Mouse (Mus musculus): ENCODE results near the gene Spaca9. TPM values are rescaled to one million over a fixed set of nuclear protein-coding genes. Genes with fewer than 3 reads are reported as not detected.

Spaca9 gene
- polyA plus RNA-seq, 2 experiments, result 1.4 to 1.6 TPM

GRCm38 (mm10) chr2:28692692-28693091, 6.8 kb downstream of the Spaca9 start:
- Histone ChIP-seq H3K9ac (ENCODE audit: low read depth, low read length, severe bottlenecking) (no peak overlapping the region), H3K4me2 (replicated peaks; ENCODE audit: low read depth, low read length, severe bottlenecking) (no peak overlapping the region), H3K4me1 (ENCODE audit: control insufficient read depth, insufficient read depth, low read length) (no peaks in the 10 kb centered on the region), H3K36me3 (ENCODE audit: control insufficient read depth, insufficient read depth, low read length) (peaks cover 6% of the 10 kb centered on the region; the same call in 1 of the 2 replicates), H3K27me3 (ENCODE audit: control insufficient read depth, insufficient read depth, low read length) (no peaks in the 10 kb centered on the region), H3K27ac (replicated peaks; ENCODE audit: low read depth, low read length) (no peak overlapping the region), H3K4me3 (replicated peaks; ENCODE audit: low read length) (no peak overlapping the region), H3K9me3 (ENCODE audit: control insufficient read depth, low read length) (no peaks in the 10 kb centered on the region)
- WGBS, result 72% methylated on average over 9 of the region's 9 CpGs
- ATAC-seq (ENCODE audit: low FRiP score, low read depth) (no peak), DNase-seq (ENCODE audit: low spot score) (no peak)
- TF ChIP-seq POLR2A (IDR thresholded peaks at IDR 0.05; ENCODE audit: borderline replicate concordance, extremely low read depth, insufficient read depth, insufficient read length), result no peak

GRCm38 (mm10) chr2:28688431-28688830, 11.1 kb downstream of the Spaca9 start:
- Histone ChIP-seq H3K9me3 (ENCODE audit: control insufficient read depth, low read length) (no peaks in the 10 kb centered on the region), H3K4me1 (ENCODE audit: control insufficient read depth, insufficient read depth, low read length) (no peaks in the 10 kb centered on the region), H3K27ac (replicated peaks; ENCODE audit: low read depth, low read length) (no peak overlapping the region), H3K27me3 (ENCODE audit: control insufficient read depth, insufficient read depth, low read length) (no peaks in the 10 kb centered on the region), H3K36me3 (ENCODE audit: control insufficient read depth, insufficient read depth, low read length) (peaks cover 46% of the 10 kb centered on the region), H3K4me3 (replicated peaks; ENCODE audit: low read length) (no peak overlapping the region), H3K9ac (ENCODE audit: low read depth, low read length, severe bottlenecking) (no peak overlapping the region), H3K4me2 (replicated peaks; ENCODE audit: low read depth, low read length, severe bottlenecking) (no peak overlapping the region)
- 43% methylated on average over 3 of the region's 3 CpGs for WGBS
- DNase-seq (ENCODE audit: low spot score) (peak; percentile 40), ATAC-seq (ENCODE audit: low FRiP score, low read depth) (no peak)
- no peak for TF ChIP-seq POLR2A (IDR thresholded peaks at IDR 0.05; ENCODE audit: borderline replicate concordance, extremely low read depth, insufficient read depth, insufficient read length)

DNA sequence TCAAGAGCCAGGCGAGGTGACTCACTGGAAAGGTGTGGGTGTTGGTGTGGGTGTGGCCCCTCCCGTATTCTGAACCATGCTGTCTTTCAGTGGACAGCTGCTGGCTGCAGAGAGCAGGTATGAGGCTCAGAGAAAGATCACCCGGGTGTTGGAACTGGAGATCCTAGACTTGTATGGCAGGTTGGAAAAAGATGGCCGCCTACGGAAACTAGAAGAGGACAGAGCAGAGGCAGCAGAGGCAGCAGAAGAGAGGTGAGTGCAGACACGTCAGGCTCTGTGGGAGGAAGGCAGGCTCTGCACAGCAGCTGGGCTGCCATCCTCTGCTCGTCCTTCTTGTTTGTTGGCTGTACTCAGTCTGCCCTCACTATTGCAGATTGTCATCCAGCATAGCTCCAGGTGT, 13.6 kb downstream of the Spaca9 start:
- WGBS, result 89% methylated on average over 7 of the region's 7 CpGs
- no peak for ATAC-seq (ENCODE audit: low FRiP score, low read depth)
- no peak overlapping the region for H3K27ac ChIP-seq (replicated peaks; ENCODE audit: low read depth, low read length)
- TF ChIP-seq POLR2A (IDR thresholded peaks at IDR 0.05; ENCODE audit: borderline replicate concordance, extremely low read depth, insufficient read depth, insufficient read length), result no peak
- H3K9me3 ChIP-seq (ENCODE audit: control insufficient read depth, low read length), result no peaks in the 10 kb centered on the region
- H3K9ac ChIP-seq (ENCODE audit: low read depth, low read length, severe bottlenecking), result no peak overlapping the region
- DNase-seq (ENCODE audit: low spot score), result no peak
- H3K4me3 ChIP-seq (replicated peaks; ENCODE audit: low read length), result no peak overlapping the region
- H3K36me3 ChIP-seq (ENCODE audit: control insufficient read depth, insufficient read depth, low read length), result peaks cover 69% of the 10 kb centered on the region
- H3K4me2 ChIP-seq (replicated peaks; ENCODE audit: low read depth, low read length, severe bottlenecking), result no peak overlapping the region
- H3K27me3 ChIP-seq (ENCODE audit: control insufficient read depth, insufficient read depth, low read length), result no peaks in the 10 kb centered on the region
- no peaks in the 10 kb centered on the region for H3K4me1 ChIP-seq (ENCODE audit: control insufficient read depth, insufficient read depth, low read length)

GRCm38 (mm10) chr2:28681718-28682117, 17.8 kb downstream of the Spaca9 start:
- Histone ChIP-seq H3K4me3 (replicated peaks; ENCODE audit: low read length) (no peak overlapping the region), H3K4me1 (ENCODE audit: control insufficient read depth, insufficient read depth, low read length) (no peaks in the 10 kb centered on the region), H3K27me3 (ENCODE audit: control insufficient read depth, insufficient read depth, low read length) (no peaks in the 10 kb centered on the region), H3K4me2 (replicated peaks; ENCODE audit: low read depth, low read length, severe bottlenecking) (no peak overlapping the region), H3K36me3 (ENCODE audit: control insufficient read depth, insufficient read depth, low read length) (peaks cover 93% of the 10 kb centered on the region), H3K9ac (ENCODE audit: low read depth, low read length, severe bottlenecking) (no peak overlapping the region), H3K27ac (replicated peaks; ENCODE audit: low read depth, low read length) (no peak overlapping the region), H3K9me3 (ENCODE audit: control insufficient read depth, low read length) (no peaks in the 10 kb centered on the region)
- TF ChIP-seq POLR2A (IDR thresholded peaks at IDR 0.05; ENCODE audit: borderline replicate concordance, extremely low read depth, insufficient read depth, insufficient read length), result no peak
- 86% methylated on average over 4 of the region's 4 CpGs for WGBS
- DNase-seq (ENCODE audit: low spot score), result no peak
- ATAC-seq (ENCODE audit: low FRiP score, low read depth), result no peak

- Histone ChIP-seq H3K9ac (ENCODE audit: low read depth, low read length, severe bottlenecking) (no peak overlapping the region), H3K27ac (replicated peaks; ENCODE audit: low read depth, low read length) (no peak overlapping the region), H3K9me3 (ENCODE audit: control insufficient read depth, low read length) (no peaks in the 10 kb centered on the region), H3K4me1 (ENCODE audit: control insufficient read depth, insufficient read depth, low read length) (no peaks in the 10 kb centered on the region), H3K4me3 (replicated peaks; ENCODE audit: low read length) (no peak overlapping the region), H3K4me2 (replicated peaks; ENCODE audit: low read depth, low read length, severe bottlenecking) (no peak overlapping the region), H3K36me3 (ENCODE audit: control insufficient read depth, insufficient read depth, low read length) (peaks cover 95% of the 10 kb centered on the region), H3K27me3 (ENCODE audit: control insufficient read depth, insufficient read depth, low read length) (no peaks in the 10 kb centered on the region)
- ATAC-seq (ENCODE audit: low FRiP score, low read depth) (no peak), DNase-seq (ENCODE audit: low spot score) (peak; percentile 40)
- 33% methylated on average over 4 of the region's 4 CpGs for WGBS
- TF ChIP-seq POLR2A (IDR thresholded peaks at IDR 0.05; ENCODE audit: borderline replicate concordance, extremely low read depth, insufficient read depth, insufficient read length), result no peak
Observed at GRCm38 (mm10) chr2:28680710-28681109, 18.8 kb downstream of the Spaca9 start.

DNA sequence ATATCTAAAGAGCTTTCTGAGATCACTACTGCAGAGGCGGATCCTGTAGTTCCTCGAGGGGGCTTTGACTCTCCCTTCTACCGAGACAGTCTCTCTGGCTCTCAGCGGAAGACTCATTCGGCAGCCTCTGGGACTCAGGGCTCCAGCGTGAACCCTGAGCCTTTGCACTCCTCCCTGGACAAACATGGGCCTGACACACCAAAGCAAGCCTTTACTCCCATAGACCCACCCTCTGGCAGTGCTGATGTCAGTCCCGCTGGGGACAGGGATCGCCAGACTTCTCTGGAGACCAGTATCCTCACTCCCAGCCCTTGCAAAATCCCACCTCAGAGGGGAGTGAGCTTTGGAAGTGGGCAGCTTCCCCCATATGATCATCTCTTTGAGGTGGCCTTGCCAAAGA, 23.5 kb downstream of the Spaca9 start:
- H3K4me2 ChIP-seq (replicated peaks; ENCODE audit: low read depth, low read length, severe bottlenecking), result no peak overlapping the region
- ATAC-seq (ENCODE audit: low FRiP score, low read depth), result no peak

More for the DNA sequence above, 23.5 kb downstream of the Spaca9 start:
- Histone ChIP-seq H3K27me3 (ENCODE audit: control insufficient read depth, insufficient read depth, low read length) (no peaks in the 10 kb centered on the region), H3K9me3 (ENCODE audit: control insufficient read depth, low read length) (no peaks in the 10 kb centered on the region), H3K4me3 (replicated peaks; ENCODE audit: low read length) (no peak overlapping the region), H3K27ac (replicated peaks; ENCODE audit: low read depth, low read length) (no peak overlapping the region), H3K4me1 (ENCODE audit: control insufficient read depth, insufficient read depth, low read length) (no peaks in the 10 kb centered on the region), H3K36me3 (ENCODE audit: control insufficient read depth, insufficient read depth, low read length) (peaks cover 96% of the 10 kb centered on the region), H3K9ac (ENCODE audit: low read depth, low read length, severe bottlenecking) (no peak overlapping the region)
- no peak for DNase-seq (ENCODE audit: low spot score)
- 90% methylated on average over 8 of the region's 8 CpGs for WGBS
- TF ChIP-seq POLR2A (IDR thresholded peaks at IDR 0.05; ENCODE audit: borderline replicate concordance, extremely low read depth, insufficient read depth, insufficient read length), result no peak

Data from limb, embryonic 14.5 days (tissue).